Mouse (Mus musculus): ENCODE measurements around the gene Sertad2. TPM values are rescaled to one million over a fixed set of nuclear protein-coding genes. Genes with fewer than 3 reads are reported as not detected.

Gene Sertad2
- polyA plus RNA-seq, 1 experiment from 2014 or later, result 30.5 TPM

- Histone ChIP-seq H3K36me3 (ENCODE audit: control insufficient read depth, insufficient read depth, low read length) (no peaks in the 10 kb centered on the region), H3K9ac (replicated peaks; ENCODE audit: low read depth, low read length) (no peak overlapping the region), H3K4me2 (ENCODE audit: low read depth, low read length) (no peak overlapping the region), H3K9me3 (ENCODE audit: control insufficient read depth, low read length) (no peaks in the 10 kb centered on the region), H3K4me3 (ENCODE audit: low read depth, low read length) (no peak overlapping the region), H3K4me1 (ENCODE audit: control insufficient read depth, insufficient read depth, low read length) (no peaks in the 10 kb centered on the region), H3K27me3 (ENCODE audit: control insufficient read depth, insufficient read depth, low read length) (no peaks in the 10 kb centered on the region), H3K27ac (ENCODE audit: low read depth, low read length) (no peak overlapping the region)
- no peak for ATAC-seq (ENCODE audit: low read depth)
- WGBS, result 84% methylated on average over 1 of the region's 1 CpGs
Observed at GRCm38 (mm10) chr11:20585297-20585696, 42.2 kb downstream of the Sertad2 start.

DNA sequence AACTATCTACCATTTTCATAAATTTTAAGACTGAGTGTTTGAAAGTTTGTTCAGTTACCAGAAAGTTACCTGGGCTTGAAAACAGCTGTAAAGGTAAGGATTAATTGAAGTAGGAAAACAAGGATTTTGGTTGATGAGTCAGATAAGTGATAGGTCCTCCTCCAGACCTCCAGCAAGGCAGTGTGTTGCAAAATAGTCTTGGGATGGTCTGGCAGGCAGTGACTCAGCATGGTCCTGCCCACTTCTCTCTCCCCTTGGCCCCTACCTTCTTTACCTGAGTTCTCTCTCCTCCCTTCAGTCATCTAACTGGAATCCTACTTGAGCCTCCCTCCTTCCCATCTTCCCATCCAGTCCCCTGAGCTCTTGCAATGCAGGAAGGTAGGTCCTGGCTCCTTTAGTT is 43.1 kb downstream of the Sertad2 start:
- Histone ChIP-seq H3K9ac (replicated peaks; ENCODE audit: low read depth, low read length) (no peak overlapping the region), H3K27ac (ENCODE audit: low read depth, low read length) (no peak overlapping the region), H3K36me3 (ENCODE audit: control insufficient read depth, insufficient read depth, low read length) (no peaks in the 10 kb centered on the region), H3K4me1 (ENCODE audit: control insufficient read depth, insufficient read depth, low read length) (no peaks in the 10 kb centered on the region), H3K4me3 (ENCODE audit: low read depth, low read length) (no peak overlapping the region), H3K27me3 (ENCODE audit: control insufficient read depth, insufficient read depth, low read length) (no peaks in the 10 kb centered on the region), H3K9me3 (ENCODE audit: control insufficient read depth, low read length) (no peaks in the 10 kb centered on the region), H3K4me2 (ENCODE audit: low read depth, low read length) (no peak overlapping the region)
- no peak for ATAC-seq (ENCODE audit: low read depth)

GRCm38 (mm10) chr11:20589393-20589792 is 46.3 kb downstream of the Sertad2 start:
- WGBS, result 58% methylated on average over 2 of the region's 2 CpGs
- no peak overlapping the region for H3K27ac ChIP-seq (ENCODE audit: low read depth, low read length)
- no peaks in the 10 kb centered on the region for H3K36me3 ChIP-seq (ENCODE audit: control insufficient read depth, insufficient read depth, low read length)
- no peak overlapping the region for H3K4me3 ChIP-seq (ENCODE audit: low read depth, low read length)
- no peaks in the 10 kb centered on the region for H3K4me1 ChIP-seq (ENCODE audit: control insufficient read depth, insufficient read depth, low read length)
- no peak overlapping the region for H3K9ac ChIP-seq (replicated peaks; ENCODE audit: low read depth, low read length)
- no peak overlapping the region for H3K4me2 ChIP-seq (ENCODE audit: low read depth, low read length)
- H3K9me3 ChIP-seq (ENCODE audit: control insufficient read depth, low read length), result no peaks in the 10 kb centered on the region
- no peak for ATAC-seq (ENCODE audit: low read depth)
- no peaks in the 10 kb centered on the region for H3K27me3 ChIP-seq (ENCODE audit: control insufficient read depth, insufficient read depth, low read length)

DNA sequence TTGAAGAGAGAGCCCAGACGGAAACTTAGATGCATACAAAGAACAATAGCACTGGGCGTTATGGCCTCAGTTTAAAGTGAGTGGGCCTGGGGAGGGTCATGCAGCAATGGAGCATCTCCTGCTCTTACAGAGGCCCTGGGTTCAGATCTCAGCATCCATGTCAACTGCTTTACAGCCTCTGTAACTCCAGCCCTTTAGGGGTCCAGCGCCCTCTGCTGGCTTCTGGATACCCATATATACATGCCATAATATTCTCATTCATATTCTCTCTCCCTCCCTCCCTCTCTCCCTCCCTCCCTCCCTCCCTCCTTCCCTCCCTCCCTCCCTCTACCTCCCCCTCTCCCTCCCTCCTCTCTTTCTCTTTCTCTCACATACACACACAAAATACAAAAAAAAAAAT is 49.0 kb downstream of the Sertad2 start:
- H3K9me3 ChIP-seq (ENCODE audit: control insufficient read depth, low read length), result no peaks in the 10 kb centered on the region
- no peaks in the 10 kb centered on the region for H3K36me3 ChIP-seq (ENCODE audit: control insufficient read depth, insufficient read depth, low read length)
- ATAC-seq (ENCODE audit: low read depth), result no peak
- no peak overlapping the region for H3K4me2 ChIP-seq (ENCODE audit: low read depth, low read length)
- H3K4me3 ChIP-seq (ENCODE audit: low read depth, low read length), result no peak overlapping the region
- H3K27ac ChIP-seq (ENCODE audit: low read depth, low read length), result no peak overlapping the region
- no peaks in the 10 kb centered on the region for H3K4me1 ChIP-seq (ENCODE audit: control insufficient read depth, insufficient read depth, low read length)
- no peak overlapping the region for H3K9ac ChIP-seq (replicated peaks; ENCODE audit: low read depth, low read length)
- H3K27me3 ChIP-seq (ENCODE audit: control insufficient read depth, insufficient read depth, low read length), result no peaks in the 10 kb centered on the region
- WGBS, result 67% methylated on average over 3 of the region's 3 CpGs

GRCm38 (mm10) chr11:20594229-20595201 is 51.5 kb downstream of the Sertad2 start:
- 76% methylated on average over 22 of the region's 22 CpGs for WGBS
- Histone ChIP-seq H3K27ac (ENCODE audit: low read depth, low read length) (no peak overlapping the region), H3K4me3 (ENCODE audit: low read depth, low read length) (no peak overlapping the region), H3K36me3 (ENCODE audit: control insufficient read depth, insufficient read depth, low read length) (no peaks in the 10 kb centered on the region), H3K4me2 (ENCODE audit: low read depth, low read length) (no peak overlapping the region), H3K9me3 (ENCODE audit: control insufficient read depth, low read length) (no peaks in the 10 kb centered on the region), H3K9ac (replicated peaks; ENCODE audit: low read depth, low read length) (no peak overlapping the region), H3K27me3 (ENCODE audit: control insufficient read depth, insufficient read depth, low read length) (no peaks in the 10 kb centered on the region), H3K4me1 (ENCODE audit: control insufficient read depth, insufficient read depth, low read length) (no peaks in the 10 kb centered on the region)
- ATAC-seq (ENCODE audit: low read depth), result no peak

DNA sequence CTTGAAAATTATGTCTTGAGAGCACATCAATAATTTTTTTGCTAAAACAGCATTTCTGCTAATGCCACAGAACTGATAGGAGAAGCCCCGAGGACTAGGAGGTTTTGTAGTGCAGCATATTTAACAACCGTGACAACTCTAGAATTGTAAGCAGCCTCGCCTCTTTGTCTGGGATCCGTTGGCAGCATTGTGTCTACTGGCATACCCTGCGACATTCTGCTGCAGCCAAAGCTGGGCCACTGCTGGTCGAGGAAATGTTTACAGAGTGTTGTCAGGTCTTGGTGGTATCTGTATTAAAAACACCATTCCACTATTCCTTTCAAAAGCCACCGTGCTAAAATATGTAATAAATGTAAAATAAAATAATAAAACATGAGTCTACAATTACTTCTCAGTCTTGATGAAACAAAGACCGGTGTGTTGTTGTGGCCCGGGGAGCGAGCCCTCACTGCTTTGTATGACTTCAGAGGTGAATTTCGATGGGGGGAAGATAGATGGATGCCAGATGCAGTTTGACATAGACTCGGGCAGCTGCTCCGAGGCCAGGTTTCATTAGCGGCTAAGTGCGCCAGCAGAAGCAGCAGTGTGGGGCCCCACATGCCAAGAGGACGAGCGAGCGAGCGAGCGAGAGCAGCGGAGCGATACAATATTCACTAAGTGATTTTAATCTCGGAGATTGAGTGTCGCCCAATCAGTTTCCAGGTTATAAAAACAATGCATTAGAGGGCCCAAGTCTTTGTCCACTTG is 60.2 kb downstream of the Sertad2 start:
- WGBS, result 13% methylated on average over 24 of the region's 24 CpGs
- H3K27me3 ChIP-seq (ENCODE audit: control insufficient read depth, insufficient read depth, low read length), result no peaks in the 10 kb centered on the region
- peak overlapping the region; percentile 41; the same call in 1 of the 2 replicates for H3K4me2 ChIP-seq (ENCODE audit: low read depth, low read length)
- H3K36me3 ChIP-seq (ENCODE audit: control insufficient read depth, insufficient read depth, low read length), result no peaks in the 10 kb centered on the region
- peak overlapping the region; percentile 78 for H3K27ac ChIP-seq (ENCODE audit: low read depth, low read length)
- H3K9ac ChIP-seq (replicated peaks; ENCODE audit: low read depth, low read length), result peak overlapping the region; percentile 50
- ATAC-seq (ENCODE audit: low read depth), result peak; percentile 87
- H3K4me3 ChIP-seq (ENCODE audit: low read depth, low read length), result no peak overlapping the region; the same call in 1 of the 2 replicates
- H3K4me1 ChIP-seq (ENCODE audit: control insufficient read depth, insufficient read depth, low read length), result peaks cover 10% of the 10 kb centered on the region; the same call in 1 of the 2 replicates
- H3K9me3 ChIP-seq (ENCODE audit: control insufficient read depth, low read length), result no peaks in the 10 kb centered on the region

DNA sequence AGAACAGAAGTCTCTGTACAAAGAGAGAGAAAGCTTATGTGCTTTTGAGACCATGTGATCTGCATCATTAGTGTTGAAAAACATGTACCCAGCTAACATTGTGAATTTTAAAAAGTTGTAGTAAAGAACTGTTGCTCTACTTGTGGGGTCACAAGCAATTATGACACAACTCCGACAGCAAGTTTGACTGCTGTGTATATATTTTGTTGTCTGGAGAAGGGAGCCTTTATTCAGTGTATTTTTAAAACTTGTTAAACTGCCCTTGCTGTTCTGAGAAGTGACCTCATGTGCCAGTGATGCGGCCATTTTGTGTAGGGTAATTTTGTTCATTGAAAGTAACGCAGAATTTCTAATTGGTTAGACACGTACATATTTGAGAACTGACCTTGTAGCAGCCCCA is 61.1 kb downstream of the Sertad2 start:
- Histone ChIP-seq H3K27me3 (ENCODE audit: control insufficient read depth, insufficient read depth, low read length) (no peaks in the 10 kb centered on the region), H3K4me1 (ENCODE audit: control insufficient read depth, insufficient read depth, low read length) (peaks cover 10% of the 10 kb centered on the region; the same call in 1 of the 2 replicates), H3K9me3 (ENCODE audit: control insufficient read depth, low read length) (no peaks in the 10 kb centered on the region), H3K4me3 (ENCODE audit: low read depth, low read length) (no peak overlapping the region), H3K27ac (ENCODE audit: low read depth, low read length) (no peak overlapping the region), H3K9ac (replicated peaks; ENCODE audit: low read depth, low read length) (no peak overlapping the region), H3K36me3 (ENCODE audit: control insufficient read depth, insufficient read depth, low read length) (no peaks in the 10 kb centered on the region), H3K4me2 (ENCODE audit: low read depth, low read length) (no peak overlapping the region)
- 79% methylated on average over 4 of the region's 4 CpGs for WGBS
- no peak for ATAC-seq (ENCODE audit: low read depth)

GRCm38 (mm10) chr11:20605613-20606012 is 62.6 kb downstream of the Sertad2 start:
- no peak overlapping the region for H3K9ac ChIP-seq (replicated peaks; ENCODE audit: low read depth, low read length)
- 56% methylated on average over 7 of the region's 7 CpGs for WGBS
- no peak overlapping the region for H3K27ac ChIP-seq (ENCODE audit: low read depth, low read length)
- no peaks in the 10 kb centered on the region for H3K27me3 ChIP-seq (ENCODE audit: control insufficient read depth, insufficient read depth, low read length)
- H3K4me2 ChIP-seq (ENCODE audit: low read depth, low read length), result no peak overlapping the region
- H3K9me3 ChIP-seq (ENCODE audit: control insufficient read depth, low read length), result no peaks in the 10 kb centered on the region
- H3K4me1 ChIP-seq (ENCODE audit: control insufficient read depth, insufficient read depth, low read length), result peaks cover 10% of the 10 kb centered on the region; the same call in 1 of the 2 replicates
- ATAC-seq (ENCODE audit: low read depth), result no peak
- H3K36me3 ChIP-seq (ENCODE audit: control insufficient read depth, insufficient read depth, low read length), result no peaks in the 10 kb centered on the region
- H3K4me3 ChIP-seq (ENCODE audit: low read depth, low read length), result no peak overlapping the region

- H3K4me3 ChIP-seq (ENCODE audit: low read depth, low read length), result no peak overlapping the region
- peaks cover 4% of the 10 kb centered on the region; the same call in 1 of the 2 replicates for H3K4me1 ChIP-seq (ENCODE audit: control insufficient read depth, insufficient read depth, low read length)
- ATAC-seq (ENCODE audit: low read depth), result no peak
- no peak overlapping the region for H3K9ac ChIP-seq (replicated peaks; ENCODE audit: low read depth, low read length)
- 86% methylated on average over 11 of the region's 11 CpGs for WGBS
- H3K27ac ChIP-seq (ENCODE audit: low read depth, low read length), result no peak overlapping the region
- no peaks in the 10 kb centered on the region for H3K9me3 ChIP-seq (ENCODE audit: control insufficient read depth, low read length)
- H3K27me3 ChIP-seq (ENCODE audit: control insufficient read depth, insufficient read depth, low read length), result no peaks in the 10 kb centered on the region
- H3K36me3 ChIP-seq (ENCODE audit: control insufficient read depth, insufficient read depth, low read length), result no peaks in the 10 kb centered on the region
- H3K4me2 ChIP-seq (ENCODE audit: low read depth, low read length), result no peak overlapping the region
Observed at GRCm38 (mm10) chr11:20608442-20608841, 65.4 kb downstream of the Sertad2 start.

All from neural tube, embryonic 14.5 days (tissue).